ENCODE assay signal across 19 mouse cellular contexts in genomic region chr14:76222320-76222626, GRCm38 (mm10).
A peak's percentile ranks its signal among the peaks of the same experiment; 100 is the strongest.
DNase-seq lines count a peak whose midpoint lies in the region; ATAC-seq and TF ChIP-seq lines count a peak whose summit lies in the region.
"Had no signal": no experiment of that assay in that cellular context is flagged by ENCODE, and none has a peak within 500 bp of the region (broad histone marks: within the 10 kb centered on the region; RNA-seq: fewer than 3 reads in every experiment).

No protein-coding gene starts in this region.

- H3K9ac ChIP-seq in hindbrain, embryonic 11.5 days (ENCODE audit: low read depth, low read length) = no peak overlapping the region
- no peak overlapping the region for H3K9ac ChIP-seq in hindbrain, embryonic 12.5 days
- no peak overlapping the region for H3K9ac ChIP-seq in forebrain, embryonic 15.5 days (replicated peaks)
- H3K9ac ChIP-seq in hindbrain, postnatal 0 days (replicated peaks; ENCODE audit: low read length) = no peak overlapping the region
- H3K9ac ChIP-seq in stomach, embryonic 15.5 days = no peak overlapping the region
- H3K9ac ChIP-seq in heart, embryonic 11.5 days (ENCODE audit: low read depth, low read length) = no peak overlapping the region
- H3K9ac ChIP-seq: heart, embryonic 13.5 days; liver, embryonic 14.5 days; lung, embryonic 15.5 days; neural tube, embryonic 13.5 days had no signal

- no peak overlapping the region for H3K4me2 ChIP-seq in hindbrain, embryonic 11.5 days (replicated peaks; ENCODE audit: low read depth, low read length)
- H3K4me2 ChIP-seq in hindbrain, embryonic 12.5 days (replicated peaks) = no peak overlapping the region
- no peak overlapping the region for H3K4me2 ChIP-seq in forebrain, embryonic 15.5 days (replicated peaks)
- no peak overlapping the region for H3K4me2 ChIP-seq in hindbrain, postnatal 0 days (ENCODE audit: low read depth, low read length)
- no peak overlapping the region for H3K4me2 ChIP-seq in stomach, embryonic 15.5 days
- H3K4me2 ChIP-seq in heart, embryonic 11.5 days = no peak overlapping the region
- H3K4me2 ChIP-seq: heart, embryonic 13.5 days; lung, embryonic 15.5 days; neural tube, embryonic 13.5 days had no signal

- 82% methylated on average over 1 of the region's 1 CpGs for WGBS in hindbrain, embryonic 11.5 days
- whole genome bisulfite sequencing in hindbrain, embryonic 12.5 days = 72% methylated on average over 1 of the region's 1 CpGs
- WGBS in forebrain, embryonic 15.5 days = 48% methylated on average over 1 of the region's 1 CpGs
- WGBS in hindbrain, postnatal 0 days = 88% methylated on average over 1 of the region's 1 CpGs
- WGBS in stomach, embryonic 15.5 days = 89% methylated on average over 1 of the region's 1 CpGs
- WGBS in heart, embryonic 11.5 days (ENCODE audit: insufficient replicate concordance) = 84% methylated on average over 1 of the region's 1 CpGs

- ATAC-seq in hindbrain, embryonic 11.5 days (ENCODE audit: low FRiP score) = no peak; the same call in 1 of the 2 replicates
- ATAC-seq in hindbrain, embryonic 12.5 days (ENCODE audit: low FRiP score) = no peak; the same call in 1 of the 2 replicates
- peak; percentile 52 for ATAC-seq in forebrain, embryonic 15.5 days (replicated peaks)
- no peak for ATAC-seq in hindbrain, postnatal 0 days
- no peak for ATAC-seq in stomach, embryonic 15.5 days (ENCODE audit: insufficient read depth, low FRiP score, low read depth)
- ATAC-seq in heart, embryonic 11.5 days (replicated peaks; ENCODE audit: insufficient number of reproducible peaks, low FRiP score, low TSS enrichment) = no peak
- ATAC-seq: inflammation-experienced regulatory T-cells, adult 6 months had no signal

- no peaks in the 10 kb centered on the region for H3K27me3 ChIP-seq in hindbrain, embryonic 11.5 days (ENCODE audit: control insufficient read depth, insufficient read depth, low read length)
- no peaks in the 10 kb centered on the region for H3K27me3 ChIP-seq in hindbrain, embryonic 12.5 days
- no peaks in the 10 kb centered on the region for H3K27me3 ChIP-seq in forebrain, embryonic 15.5 days
- H3K27me3 ChIP-seq in hindbrain, postnatal 0 days (ENCODE audit: insufficient read depth, low read length) = no peaks in the 10 kb centered on the region
- H3K27me3 ChIP-seq in stomach, embryonic 15.5 days (replicated peaks) = no peaks in the 10 kb centered on the region
- H3K27me3 ChIP-seq in heart, embryonic 11.5 days (ENCODE audit: control insufficient read depth, insufficient read depth, low read length) = no peaks in the 10 kb centered on the region
- H3K27me3 ChIP-seq: heart, embryonic 13.5 days; lung, embryonic 15.5 days; neural tube, embryonic 13.5 days had no signal

- H3K36me3 ChIP-seq in hindbrain, embryonic 11.5 days (ENCODE audit: control insufficient read depth, insufficient read depth, low read length) = no peaks in the 10 kb centered on the region
- no peaks in the 10 kb centered on the region for H3K36me3 ChIP-seq in hindbrain, embryonic 12.5 days
- H3K36me3 ChIP-seq in forebrain, embryonic 15.5 days = no peaks in the 10 kb centered on the region
- H3K36me3 ChIP-seq in hindbrain, postnatal 0 days (ENCODE audit: insufficient read depth, low read length) = no peaks in the 10 kb centered on the region
- no peaks in the 10 kb centered on the region for H3K36me3 ChIP-seq in stomach, embryonic 15.5 days
- H3K36me3 ChIP-seq in heart, embryonic 11.5 days (ENCODE audit: control insufficient read depth, insufficient read depth, low read length) = no peaks in the 10 kb centered on the region
- H3K36me3 ChIP-seq: heart, embryonic 13.5 days; lung, embryonic 15.5 days; neural tube, embryonic 13.5 days had no signal

- no peak for TF ChIP-seq CTCF in hindbrain, postnatal 0 days (IDR thresholded peaks at IDR 0.05; ENCODE audit: low read depth)

- peak overlapping the region; percentile 37; the same call in 1 of the 2 replicates for H3K27ac ChIP-seq in hindbrain, embryonic 11.5 days (ENCODE audit: low read depth, low read length)
- H3K27ac ChIP-seq in hindbrain, embryonic 12.5 days = no peak overlapping the region
- H3K27ac ChIP-seq in forebrain, embryonic 15.5 days (replicated peaks) = no peak overlapping the region
- peak overlapping the region; percentile 45; the same call in 1 of the 2 replicates for H3K27ac ChIP-seq in hindbrain, postnatal 0 days
- peak overlapping the region; percentile 72; the same call in 1 of the 2 replicates for H3K27ac ChIP-seq in stomach, embryonic 15.5 days
- no peak overlapping the region for H3K27ac ChIP-seq in heart, embryonic 11.5 days (ENCODE audit: low read depth, low read length)
- H3K27ac ChIP-seq: heart, embryonic 13.5 days; liver, embryonic 14.5 days; macrophage had no signal

- no peaks in the 10 kb centered on the region for H3K9me3 ChIP-seq in hindbrain, embryonic 11.5 days (ENCODE audit: control insufficient read depth, low read length)
- H3K9me3 ChIP-seq in hindbrain, embryonic 12.5 days (replicated peaks) = 0 out of 2 replicates have a peak, but pooled peaks cover 4% of the 10 kb centered on the region
- 0 out of 2 replicates have a peak, but pooled peaks cover 7% of the 10 kb centered on the region for H3K9me3 ChIP-seq in forebrain, embryonic 15.5 days
- H3K9me3 ChIP-seq in hindbrain, postnatal 0 days (ENCODE audit: low read length) = 0 out of 2 replicates have a peak, but pooled peaks cover 2% of the 10 kb centered on the region
- no peaks in the 10 kb centered on the region for H3K9me3 ChIP-seq in stomach, embryonic 15.5 days
- H3K9me3 ChIP-seq in heart, embryonic 11.5 days (replicated peaks; ENCODE audit: control insufficient read depth, low read length) = no peaks in the 10 kb centered on the region; the same call in 1 of the 2 replicates

- H3K4me1 ChIP-seq in hindbrain, embryonic 11.5 days (replicated peaks; ENCODE audit: control insufficient read depth, insufficient read depth, low read length) = no peaks in the 10 kb centered on the region
- peaks cover 18% of the 10 kb centered on the region for H3K4me1 ChIP-seq in hindbrain, embryonic 12.5 days
- H3K4me1 ChIP-seq in forebrain, embryonic 15.5 days = peaks cover 13% of the 10 kb centered on the region
- H3K4me1 ChIP-seq in hindbrain, postnatal 0 days (ENCODE audit: insufficient read depth, low read length) = 0 out of 2 replicates have a peak, but pooled peaks cover 8% of the 10 kb centered on the region
- peaks cover 10% of the 10 kb centered on the region; the same call in 1 of the 2 replicates for H3K4me1 ChIP-seq in stomach, embryonic 15.5 days
- H3K4me1 ChIP-seq in heart, embryonic 11.5 days (ENCODE audit: control insufficient read depth, insufficient read depth, low read length) = no peaks in the 10 kb centered on the region

- DNase-seq in hindbrain, embryonic 11.5 days (ENCODE audit: low spot score) = no peak
- DNase-seq in hindbrain, postnatal 0 days (ENCODE audit: low spot score) = no peak
- DNase-seq in heart, adult 18-20 months = no peak
- DNase-seq: cerebellum, adult 9-10 months; gastrocnemius, postnatal 36 days; kidney, adult 8-10 months; kidney, postnatal 14 days; right cerebral cortex, postnatal 25 days; thymus, postnatal 4 days had no signal

- no peak overlapping the region for H3K4me3 ChIP-seq in hindbrain, embryonic 11.5 days (ENCODE audit: low read depth, low read length)
- H3K4me3 ChIP-seq in hindbrain, embryonic 12.5 days = no peak overlapping the region
- H3K4me3 ChIP-seq in forebrain, embryonic 15.5 days = no peak overlapping the region
- no peak overlapping the region for H3K4me3 ChIP-seq in hindbrain, postnatal 0 days (ENCODE audit: low read length)
- H3K4me3 ChIP-seq in stomach, embryonic 15.5 days (replicated peaks) = no peak overlapping the region
- H3K4me3 ChIP-seq in heart, embryonic 11.5 days (ENCODE audit: low read depth, low read length) = no peak overlapping the region
- H3K4me3 ChIP-seq: heart, embryonic 13.5 days; lung, embryonic 15.5 days; neural tube, embryonic 13.5 days had no signal

Comparison
In these comparisons a context has a peak if more than half of its experiments do, and no peak if none do; other contexts are left out.
1. H3K27ac ChIP-seq: peak in hindbrain, embryonic 11.5 days (single experiment), hindbrain, postnatal 0 days (single experiment) and stomach, embryonic 15.5 days (single experiment); none in hindbrain, embryonic 12.5 days (single experiment), forebrain, embryonic 15.5 days (single experiment) and heart, embryonic 11.5 days (single experiment).